Mouse (Mus musculus) kidney, adult 11 months (tissue): Measurements from ENCODE around the gene Phkb.

ENCODE experiments used
- DNase-seq: peaks from one replicate; pipeline ENCODE4 v3.0.0; 2022

Phkb gene

DNA sequence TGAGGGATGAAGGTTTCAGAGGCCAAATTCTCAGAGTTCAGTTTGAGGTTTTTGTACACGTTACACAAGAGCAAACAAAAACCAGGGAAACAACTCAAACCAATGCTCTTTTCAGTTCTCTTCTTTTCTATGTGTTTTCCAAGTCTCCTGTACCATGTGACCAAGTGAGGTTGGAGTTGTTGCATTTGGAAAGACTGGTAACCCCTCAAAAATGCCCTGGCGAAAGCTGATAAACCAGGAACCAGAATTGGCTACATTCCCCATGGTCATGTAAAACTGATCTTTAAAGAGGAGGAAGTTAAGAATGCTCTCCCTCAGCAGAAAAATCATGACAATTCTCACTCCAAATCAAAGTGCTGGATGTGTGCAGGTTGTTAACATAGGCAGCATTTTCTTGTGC, 117.6 kb downstream of the Phkb start:
- no peak for DNase-seq

GRCm38 (mm10) chr8:85959880-85960279, 119.1 kb downstream of the Phkb start:
- DNase-seq, result no peak

- no peak for DNase-seq
These were observed 136.9 kb downstream of the Phkb start for GRCm38 (mm10) chr8:85977588-85978077.

DNA sequence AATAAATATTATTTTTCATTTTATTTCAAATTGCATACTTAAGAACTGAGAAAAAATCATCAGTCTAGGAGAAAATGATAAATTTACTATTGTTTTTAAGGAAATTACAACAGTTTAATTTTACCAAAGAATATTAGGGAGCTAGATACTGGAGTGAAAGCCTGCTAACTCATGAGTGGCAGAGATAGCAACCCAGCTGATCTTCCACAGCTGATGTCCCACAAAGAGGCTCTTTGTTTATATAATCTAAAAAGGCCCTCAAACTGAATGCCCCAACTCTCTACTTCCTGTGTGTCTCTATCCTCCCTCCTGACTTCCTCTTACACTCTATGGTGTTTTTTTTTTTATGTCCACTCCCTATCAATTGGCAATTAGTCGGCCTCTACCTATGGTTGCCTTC, 152.2 kb downstream of the Phkb start:
- no peak for DNase-seq

DNA sequence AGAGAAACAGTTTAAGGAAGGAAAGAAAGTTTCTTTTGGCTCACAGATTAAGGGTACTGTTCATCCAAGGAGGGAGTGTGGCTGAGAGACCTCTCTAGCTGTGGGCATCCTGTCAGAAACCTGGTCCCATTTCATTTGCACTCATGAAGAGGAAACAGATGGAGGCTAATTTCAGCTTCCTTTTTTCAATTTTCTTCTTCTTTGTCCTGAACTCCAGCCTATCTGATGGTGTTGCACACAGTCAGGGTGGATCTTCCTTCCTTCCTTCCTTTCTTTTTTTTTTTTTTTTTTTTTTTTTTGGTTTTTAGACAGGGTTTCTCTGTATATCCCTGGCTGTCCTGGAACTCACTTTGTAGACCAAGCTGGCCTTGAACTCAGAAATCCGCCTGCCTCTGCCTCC, 152.9 kb downstream of the Phkb start:
- DNase-seq, result no peak

GRCm38 (mm10) chr8:85995971-85996370, 155.2 kb downstream of the Phkb start:
- DNase-seq, result no peak

DNA sequence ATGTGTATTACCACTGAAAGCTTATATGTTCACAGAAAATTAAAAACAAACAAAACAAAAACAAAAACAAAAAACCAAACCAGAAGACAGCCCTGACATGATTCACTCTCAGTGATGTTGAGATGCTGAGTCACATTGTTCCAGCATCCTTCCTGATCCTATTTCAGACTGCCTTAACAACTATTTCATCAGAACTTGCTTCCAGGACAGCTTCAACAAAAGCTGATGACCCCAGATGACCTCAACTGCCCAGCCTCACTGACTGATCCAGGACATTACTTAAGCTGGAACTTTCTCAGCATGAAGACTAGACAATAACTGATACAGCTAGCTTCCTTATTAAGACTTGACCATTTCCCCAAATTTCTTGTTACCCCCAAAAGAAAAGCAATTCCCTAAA, 165.7 kb downstream of the Phkb start:
- no peak for DNase-seq

- no peak for DNase-seq
These were observed 176.0 kb downstream of the Phkb start for GRCm38 (mm10) chr8:86016806-86017205.

DNA sequence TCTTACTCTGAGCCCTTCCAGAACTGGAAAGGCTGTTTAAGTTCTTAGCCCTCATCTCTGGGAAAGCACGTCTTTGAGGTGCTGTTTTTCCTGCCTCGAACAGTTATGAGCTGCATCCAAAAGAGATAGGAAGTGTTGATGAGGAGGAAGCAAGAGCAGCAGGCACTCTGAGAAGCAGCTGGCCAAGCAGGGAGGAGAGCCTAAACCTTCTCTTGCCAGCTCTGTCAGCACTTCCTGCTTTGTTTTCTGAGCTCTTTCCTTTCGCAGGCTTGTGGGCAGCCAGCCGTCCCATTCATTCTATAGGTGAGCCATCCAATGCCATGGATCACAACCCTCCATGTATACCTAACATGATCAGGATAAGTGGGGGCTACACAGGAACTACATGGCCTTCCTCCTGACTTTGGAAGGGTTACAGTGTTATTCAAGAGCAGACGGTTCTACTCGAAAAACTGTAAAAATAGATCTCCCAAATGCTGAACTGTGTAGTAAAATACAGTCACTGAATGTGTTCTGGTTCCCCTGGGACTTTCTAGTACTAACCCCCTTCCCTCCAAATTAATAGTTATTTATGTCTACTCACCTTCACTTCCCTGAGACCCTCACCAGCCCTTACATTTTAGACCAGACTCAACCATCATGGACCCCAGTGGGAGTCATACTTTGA, 188.0 kb downstream of the Phkb start:
- DNase-seq, result no peak

DNA sequence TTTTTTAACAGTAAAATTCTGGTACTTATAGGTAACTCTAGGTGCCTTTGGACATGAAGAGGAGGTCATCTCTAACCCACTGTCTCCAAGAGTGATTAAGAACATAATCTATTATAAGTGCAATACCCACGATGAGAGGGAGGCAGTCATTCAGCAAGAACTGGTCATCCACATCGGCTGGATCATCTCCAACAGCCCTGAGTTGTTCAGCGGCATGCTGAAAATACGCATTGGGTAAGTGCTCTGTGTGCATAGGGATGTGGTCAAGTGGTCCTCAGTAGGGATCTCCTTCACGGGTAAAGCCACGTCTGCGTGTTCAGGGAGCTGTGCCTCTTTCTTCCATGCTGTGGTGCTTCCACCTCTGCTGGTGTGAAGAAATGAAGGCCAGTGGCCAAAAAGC, 188.7 kb downstream of the Phkb start:
- no peak for DNase-seq

GRCm38 (mm10) chr8:86034662-86035365, 194.1 kb downstream of the Phkb start:
- no peak for DNase-seq

GRCm38 (mm10) chr8:86035371-86035770, 194.6 kb downstream of the Phkb start:
- DNase-seq, result no peak

DNA sequence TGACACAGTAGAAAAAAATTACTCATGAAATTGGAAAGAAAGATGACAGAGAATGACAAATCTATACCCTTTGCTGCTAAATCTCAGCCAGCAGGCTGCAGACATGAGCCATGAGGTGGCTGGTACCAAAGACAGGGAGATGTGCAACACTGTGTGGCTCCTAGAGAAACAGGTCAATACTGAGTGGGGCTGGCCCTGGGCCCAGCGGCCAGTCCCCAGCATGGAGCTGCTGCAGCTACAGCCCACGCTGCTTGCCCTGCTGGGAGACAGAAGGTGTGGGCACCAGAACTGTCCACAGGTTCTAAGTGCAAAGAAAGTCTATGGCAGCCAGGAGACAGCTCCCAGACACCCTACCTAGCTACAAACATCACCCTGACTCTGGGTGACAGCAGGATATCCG, 197.7 kb downstream of the Phkb start:
- no peak for DNase-seq

DNA sequence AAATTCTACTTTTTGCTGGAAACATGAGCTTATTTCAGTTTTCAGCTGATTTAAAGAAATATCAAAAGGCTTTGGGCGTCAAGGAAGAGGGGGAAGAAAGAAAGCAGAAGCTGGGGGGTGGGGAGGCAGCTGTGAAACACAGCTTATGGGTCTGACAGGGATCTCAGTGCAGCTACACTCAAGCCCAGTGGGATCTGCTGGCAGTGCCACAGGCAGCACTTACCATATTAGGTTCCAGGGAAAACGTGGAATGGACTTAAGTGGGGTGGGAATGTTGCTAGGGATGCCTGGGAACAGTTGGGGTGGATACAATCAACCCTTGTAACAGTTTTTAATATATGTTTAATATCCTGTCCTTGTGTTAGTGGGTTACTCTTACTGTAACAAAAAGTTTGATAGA, 201.3 kb downstream of the Phkb start:
- DNase-seq, result no peak

- no peak for DNase-seq
These were observed 210.1 kb downstream of the Phkb start for GRCm38 (mm10) chr8:86050882-86051281.

DNA sequence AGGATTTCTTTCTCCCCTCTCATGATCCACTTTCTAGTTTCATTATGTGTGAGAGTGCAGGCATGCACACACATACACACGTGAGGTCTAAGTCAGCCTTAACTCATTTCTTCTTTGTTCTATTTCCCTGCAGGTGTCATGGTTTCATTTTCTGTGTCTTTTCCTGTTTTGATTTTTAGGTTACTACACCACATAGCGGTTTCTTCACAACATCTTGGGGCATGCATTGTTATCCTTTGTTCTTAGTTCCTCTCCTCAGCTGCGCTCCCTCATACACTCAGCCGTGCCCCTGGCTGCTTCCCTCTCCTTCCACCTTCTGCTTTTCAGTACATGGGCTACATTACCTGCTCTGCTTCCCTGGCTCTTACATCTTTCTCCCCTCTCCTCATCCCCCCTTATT, 211.2 kb downstream of the Phkb start:
- DNase-seq, result no peak

- DNase-seq, result no peak
These were observed 217.9 kb downstream of the Phkb start for GRCm38 (mm10) chr8:86058618-86059017.

DNA sequence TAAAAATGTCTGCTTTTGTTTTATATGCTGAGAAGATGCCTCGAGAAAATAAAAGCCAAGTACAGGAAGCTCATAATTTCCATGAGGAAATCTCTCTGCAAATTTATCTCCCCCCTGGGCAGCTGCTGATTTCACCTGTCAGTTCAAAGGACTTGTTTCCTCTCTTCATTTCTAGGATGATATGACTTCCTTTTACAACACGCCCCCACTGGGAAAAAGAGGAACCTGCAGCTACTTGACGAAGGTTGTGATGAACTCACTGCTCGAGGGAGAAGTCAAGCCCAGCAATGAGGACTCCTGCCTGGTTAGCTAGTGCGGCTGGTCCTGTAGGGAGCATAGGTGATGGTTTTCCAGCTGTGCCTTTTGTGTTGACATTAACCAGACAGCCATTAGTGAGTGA, 218.4 kb downstream of the Phkb start:
- DNase-seq, result no peak

GRCm38 (mm10) chr8:86063411-86063810, 222.7 kb downstream of the Phkb start:
- no peak for DNase-seq

DNA sequence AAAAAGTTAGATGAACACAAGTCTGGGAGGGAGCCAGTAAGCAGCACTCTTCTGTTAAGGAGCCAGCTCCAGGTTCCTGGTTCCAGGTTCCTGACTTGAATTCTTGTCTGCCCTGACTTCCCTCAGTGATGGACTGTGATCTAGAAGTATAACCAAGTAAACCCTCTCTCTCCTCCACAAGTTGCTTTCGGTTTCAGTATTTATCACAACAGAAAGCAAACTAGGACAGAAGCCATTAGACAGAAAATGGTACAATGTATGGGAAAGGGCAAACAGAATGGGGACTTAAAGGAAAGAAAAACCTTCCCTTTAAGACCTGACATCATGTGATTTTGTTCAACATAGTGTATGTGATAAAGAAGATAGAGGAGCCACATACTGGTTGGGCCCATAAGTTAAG, 238.7 kb downstream of the Phkb start:
- no peak for DNase-seq

- no peak for DNase-seq
These were observed 242.6 kb downstream of the Phkb start for GRCm38 (mm10) chr8:86083346-86083745.

GRCm38 (mm10) chr8:86086791-86087190, 246.0 kb downstream of the Phkb start:
- no peak for DNase-seq

DNA sequence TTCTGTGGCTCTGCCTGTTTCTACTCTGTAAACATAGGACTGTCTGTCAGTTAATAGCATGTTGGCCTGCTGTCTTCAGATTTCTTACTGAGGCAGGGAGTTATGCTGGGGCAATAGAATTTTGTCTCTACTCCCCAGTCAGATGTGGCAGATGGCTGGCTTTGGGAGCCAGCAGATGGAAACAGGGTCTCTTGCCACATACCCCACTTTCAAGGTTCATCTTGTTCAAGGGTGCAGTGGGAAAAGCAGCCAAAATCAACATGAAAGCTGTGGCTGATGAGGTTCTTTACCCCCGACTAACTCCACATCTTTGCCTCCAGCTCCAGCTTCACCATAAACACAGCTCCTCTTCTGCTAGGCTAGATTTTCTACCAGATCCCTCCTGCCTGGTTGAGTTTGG, 246.7 kb downstream of the Phkb start:
- DNase-seq, result no peak

DNA sequence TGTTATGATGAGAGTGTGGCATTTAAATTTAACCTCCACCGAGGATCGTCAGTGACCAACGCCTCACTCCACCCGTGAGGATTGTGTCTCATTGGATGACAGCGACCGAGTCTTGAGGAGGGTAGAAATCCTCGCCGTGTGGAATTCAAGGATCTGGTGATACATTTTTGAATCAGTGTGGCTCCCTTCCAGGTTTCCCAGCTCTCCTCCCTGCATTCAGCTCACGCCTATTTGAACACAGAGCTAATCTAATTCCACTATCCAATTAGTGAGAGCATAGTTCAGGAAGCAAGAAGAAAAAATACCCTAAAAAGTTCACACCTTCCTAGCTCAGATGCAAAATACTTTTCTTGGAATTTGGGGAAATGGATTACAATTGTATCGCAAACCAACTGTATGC, 249.9 kb downstream of the Phkb start:
- DNase-seq, result no peak
